Mouse (Mus musculus): Measurements from ENCODE around the gene Rnh1. TPM values are rescaled to one million over a fixed set of nuclear protein-coding genes. Genes with fewer than 3 reads are reported as not detected.

Gene Rnh1
- total RNA-seq, 2 experiments from 2014 or later: 40.6 to 42.3 TPM

DNA sequence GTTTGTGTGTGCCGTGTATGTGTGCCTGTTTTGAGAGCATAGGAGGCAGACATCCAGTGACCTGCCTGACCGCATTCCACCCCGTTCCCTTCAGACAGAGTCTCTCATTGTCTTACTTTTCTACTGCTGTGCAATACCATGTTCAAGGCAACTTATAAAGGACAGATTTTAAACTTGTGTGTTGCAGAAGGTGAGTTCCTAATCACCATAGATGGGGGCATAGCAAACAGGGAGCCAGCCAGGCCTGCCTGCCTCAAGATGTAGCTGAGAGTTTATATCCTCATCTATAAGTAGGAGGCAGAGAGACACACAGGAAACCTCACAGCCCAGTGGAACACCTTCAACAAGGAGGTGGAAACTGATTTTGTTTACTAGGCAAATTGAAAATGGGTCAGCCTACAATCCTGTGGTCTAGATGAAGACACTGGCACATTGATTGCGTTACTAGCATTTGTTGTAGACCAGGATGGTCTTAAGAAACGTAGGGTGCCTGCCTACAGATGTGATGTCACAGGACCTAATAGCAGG lies 730 bp upstream of the Rnh1 start:
- Histone ChIP-seq H3K27ac (peak overlapping the region; percentile 99), H3K4me3 (peak overlapping the region; percentile 80)
- DNase-seq (ENCODE audit: low spot score in 2 of 2): peak in 1 of 2 experiments; percentile 7
- TF ChIP-seq CTCF (conservative IDR thresholded peaks at IDR 0.05): no peak

DNA sequence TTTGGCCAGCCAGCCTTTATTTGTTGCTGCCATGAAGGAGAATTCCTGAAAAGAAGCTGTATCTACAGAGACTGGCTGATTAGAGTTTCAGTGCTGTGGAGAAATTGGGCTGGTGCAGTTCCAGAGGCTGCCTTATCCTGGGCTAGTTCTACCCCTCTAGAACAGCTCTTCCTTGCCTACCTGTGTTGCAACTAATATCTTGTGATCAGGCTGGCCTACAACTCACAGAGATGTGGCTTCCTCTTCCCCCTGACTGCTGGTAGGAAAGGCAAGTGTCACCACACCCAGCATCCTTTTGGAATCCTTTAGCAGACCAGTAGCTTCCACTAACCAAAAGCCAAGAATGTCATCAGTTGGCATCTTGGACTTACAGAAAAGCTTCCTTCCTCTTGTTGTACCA lies 2.8 kb downstream of the Rnh1 start:
- no peak for TF ChIP-seq CTCF (conservative IDR thresholded peaks at IDR 0.05)
- H3K27ac ChIP-seq: peak overlapping the region; percentile 83
- no peak overlapping the region for H3K4me3 ChIP-seq
- DNase-seq (ENCODE audit: low spot score in 2 of 2): peak in 1 of 2 experiments; percentile 3

DNA sequence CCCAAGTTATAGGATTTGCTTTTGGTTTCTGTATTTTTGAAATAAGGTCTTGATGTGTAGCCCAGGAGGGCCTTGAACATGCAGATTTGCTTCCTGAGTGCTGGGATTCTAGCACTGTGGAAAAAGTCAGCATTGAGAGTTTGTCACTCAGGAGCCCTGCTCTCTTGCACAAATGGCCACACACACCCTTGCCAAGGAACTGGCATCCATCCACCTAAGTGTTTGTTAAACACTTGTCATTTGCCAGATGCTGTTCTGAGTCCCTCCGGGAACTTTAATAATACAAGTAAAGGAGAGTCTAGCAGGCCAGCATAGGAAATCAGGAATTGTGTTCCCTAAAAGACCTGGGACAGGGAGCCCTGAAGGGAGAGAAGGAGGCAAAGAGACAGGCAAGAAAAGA lies 3.4 kb downstream of the Rnh1 start:
- TF ChIP-seq CTCF (conservative IDR thresholded peaks at IDR 0.05): no peak
- DNase-seq (ENCODE audit: low spot score in 2 of 2): no peak
- no peak overlapping the region for H3K4me3 ChIP-seq
- peak overlapping the region; percentile 83 for H3K27ac ChIP-seq

DNA sequence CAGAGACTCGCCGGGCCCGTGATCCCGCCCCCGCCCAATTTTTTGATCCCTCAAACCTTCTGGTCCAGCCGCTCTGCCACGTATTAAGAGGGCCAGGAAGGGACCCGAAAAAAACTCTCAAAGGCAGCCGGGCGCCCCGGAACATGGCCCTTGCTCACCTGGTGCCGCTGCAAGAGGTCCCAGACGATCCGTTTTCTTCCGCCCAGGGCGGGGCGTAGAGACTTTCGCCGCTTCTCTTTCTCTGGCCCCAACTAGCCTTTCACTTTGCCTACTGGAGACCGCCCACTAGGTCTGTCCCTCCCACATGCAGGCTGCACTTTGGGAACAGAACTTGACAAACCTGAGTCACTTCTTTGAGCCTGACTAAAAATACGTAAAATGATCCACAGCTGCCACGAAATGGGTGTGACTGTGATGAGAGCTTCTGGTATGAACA lies 4.1 kb downstream of the Rnh1 start:
- peak overlapping the region; percentile 54 for H3K4me3 ChIP-seq
- peak overlapping the region; percentile 83 for H3K27ac ChIP-seq
- no peak for DNase-seq (ENCODE audit: low spot score in 2 of 2)
- TF ChIP-seq CTCF (conservative IDR thresholded peaks at IDR 0.05): no peak

DNA sequence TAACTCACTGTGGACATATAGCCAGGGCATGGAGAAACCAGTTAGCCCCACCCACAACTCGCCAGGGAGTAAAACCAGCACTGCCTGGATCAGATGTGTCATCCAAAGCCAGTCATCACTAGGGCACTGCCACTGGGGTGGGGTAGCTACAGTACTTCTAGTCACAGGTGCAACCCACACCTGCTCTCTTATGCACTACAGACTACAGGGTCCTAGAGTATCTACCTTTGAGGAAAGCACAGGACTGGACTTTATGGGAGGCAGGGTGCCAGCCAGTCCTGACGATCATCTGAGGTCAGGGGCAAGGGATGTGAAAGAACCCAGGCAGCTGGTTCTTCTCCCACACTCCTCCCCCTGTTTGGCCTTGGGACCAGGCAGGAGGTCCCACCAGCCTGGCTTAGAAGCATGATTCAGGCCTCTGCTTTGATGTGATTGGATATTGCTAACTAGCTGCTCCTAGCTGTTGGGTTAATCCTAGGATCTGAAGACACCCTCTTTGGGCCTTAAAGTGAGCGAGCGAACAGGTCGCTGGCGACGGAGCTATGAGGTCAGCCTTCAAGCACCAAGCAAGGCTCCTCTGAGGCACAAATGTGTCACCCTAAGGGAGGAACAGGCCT lies 4.6 kb downstream of the Rnh1 start:
- Histone ChIP-seq H3K4me3 (peak overlapping the region; percentile 54), H3K27ac (peak overlapping the region; percentile 83)
- TF ChIP-seq CTCF (conservative IDR thresholded peaks at IDR 0.05): no peak
- DNase-seq (ENCODE audit: low spot score in 2 of 2): peak in 1 of 2 experiments; percentile 11

DNA sequence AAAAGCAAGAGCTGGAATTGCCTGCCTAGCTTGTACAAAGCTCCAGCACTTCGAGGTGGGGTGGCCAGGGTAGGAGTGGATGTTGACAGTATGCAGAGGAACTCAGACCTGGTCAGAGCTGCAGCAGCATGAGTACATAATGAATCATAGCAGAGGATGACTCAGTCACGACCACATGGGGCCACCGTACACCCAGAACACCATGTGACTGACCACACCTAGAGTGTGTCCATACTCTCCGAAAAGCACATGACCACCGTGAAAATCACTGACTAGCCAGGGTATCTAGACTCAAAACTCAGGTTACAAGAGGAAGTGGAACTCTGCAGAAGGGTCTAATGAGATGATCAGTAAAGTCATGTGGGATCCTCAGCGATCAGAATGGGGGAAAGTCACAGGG lies 7.8 kb downstream of the Rnh1 start:
- Histone ChIP-seq H3K27ac (no peak overlapping the region), H3K4me3 (no peak overlapping the region)
- TF ChIP-seq CTCF (conservative IDR thresholded peaks at IDR 0.05): no peak
- DNase-seq (ENCODE audit: low spot score in 2 of 2): peak in 1 of 2 experiments; percentile 8

DNA sequence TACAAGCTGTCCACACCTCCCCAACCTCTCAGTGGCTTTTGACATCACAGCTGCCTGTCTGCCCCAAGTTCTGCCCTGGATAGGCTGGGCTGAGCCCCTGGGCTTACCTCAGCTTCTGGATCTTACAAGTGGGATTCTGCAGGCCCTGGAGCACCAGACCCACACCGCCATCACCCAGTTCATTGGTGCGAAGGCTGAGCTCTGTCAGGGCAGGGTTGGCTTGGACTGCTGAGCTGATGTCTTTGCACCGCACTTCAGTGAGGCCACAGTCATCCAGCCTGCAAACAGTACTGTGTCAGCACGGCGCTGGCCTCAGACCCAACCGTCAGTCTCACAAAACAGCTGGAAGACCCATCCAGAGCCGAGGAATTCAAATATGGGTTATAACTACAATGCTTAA lies 8.3 kb downstream of the Rnh1 start:
- Histone ChIP-seq H3K27ac (no peak overlapping the region), H3K4me3 (no peak overlapping the region)
- no peak for TF ChIP-seq CTCF (conservative IDR thresholded peaks at IDR 0.05)
- DNase-seq (ENCODE audit: low spot score in 2 of 2): peak in 1 of 2 experiments; percentile 9

DNA sequence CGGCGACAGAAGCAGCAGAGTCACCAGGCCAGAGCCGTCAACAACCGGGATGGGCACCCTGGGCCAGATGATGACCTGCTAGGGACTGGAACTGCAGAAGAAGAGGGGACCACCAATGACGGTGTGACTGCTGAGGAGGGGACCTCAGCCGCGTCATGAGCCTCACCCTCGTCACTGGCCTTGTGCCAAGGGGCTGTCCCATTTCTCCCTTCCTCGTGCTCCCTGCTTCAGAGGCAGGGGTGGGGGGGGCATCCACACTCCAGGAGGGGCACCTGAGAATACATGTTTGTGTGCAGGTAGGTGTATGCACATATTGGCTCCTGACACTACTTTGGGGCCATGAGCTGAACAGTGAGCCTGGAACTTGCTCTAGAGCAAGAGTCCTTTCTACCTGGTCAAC lies 17.3 kb downstream of the Rnh1 start:
- no peak overlapping the region for H3K4me3 ChIP-seq
- no peak for TF ChIP-seq CTCF (conservative IDR thresholded peaks at IDR 0.05)
- no peak overlapping the region for H3K27ac ChIP-seq
- no peak for DNase-seq (ENCODE audit: low spot score in 2 of 2)

DNA sequence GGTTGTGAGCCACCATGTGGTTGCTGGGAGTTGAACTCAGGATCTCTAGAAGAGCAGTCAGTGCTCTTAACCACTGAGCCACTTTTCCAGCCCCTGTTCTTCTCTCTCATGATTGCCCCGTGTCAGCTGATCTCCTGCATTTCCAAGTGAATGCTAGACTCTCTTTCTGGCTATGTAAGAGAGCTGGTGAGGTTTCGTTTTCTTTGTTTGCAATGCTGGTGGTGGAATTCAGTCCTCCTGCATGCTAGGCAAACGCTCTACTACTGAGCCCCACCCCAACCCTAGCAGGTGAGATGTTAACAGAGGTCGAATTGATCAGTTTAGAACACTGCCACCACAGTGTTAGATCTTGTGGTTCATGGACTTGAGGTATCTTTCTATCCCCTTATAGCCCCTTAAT lies 24.0 kb downstream of the Rnh1 start:
- H3K27ac ChIP-seq: no peak overlapping the region
- no peak overlapping the region for H3K4me3 ChIP-seq
- no peak for DNase-seq (ENCODE audit: low spot score in 2 of 2)
- no peak for TF ChIP-seq CTCF (conservative IDR thresholded peaks at IDR 0.05)

DNA sequence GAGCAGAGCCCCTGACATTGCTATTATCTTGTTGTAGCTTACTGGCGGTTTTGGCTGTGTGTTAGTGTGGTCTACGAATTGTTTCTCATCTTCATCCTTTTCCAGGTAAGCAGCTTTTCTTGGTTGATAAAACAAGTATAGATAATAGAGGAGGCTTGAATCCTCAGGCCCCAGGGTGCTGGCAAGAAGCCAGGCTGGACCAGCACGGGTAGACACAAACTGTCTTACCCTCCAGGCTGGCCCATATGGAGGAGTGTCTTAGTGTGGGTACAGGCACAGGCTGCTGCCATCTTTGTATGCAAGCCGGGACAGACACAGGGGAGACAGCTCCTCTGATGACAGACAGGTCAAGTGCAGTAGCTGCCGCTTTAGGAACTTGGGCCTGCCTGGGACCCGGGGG lies 25.6 kb downstream of the Rnh1 start:
- Histone ChIP-seq H3K4me3 (no peak overlapping the region), H3K27ac (0 out of 2 replicates have a peak overlapping the region, but pooled peaks have one; percentile 7)
- no peak for DNase-seq (ENCODE audit: low spot score in 2 of 2)
- TF ChIP-seq CTCF (conservative IDR thresholded peaks at IDR 0.05): no peak

DNA sequence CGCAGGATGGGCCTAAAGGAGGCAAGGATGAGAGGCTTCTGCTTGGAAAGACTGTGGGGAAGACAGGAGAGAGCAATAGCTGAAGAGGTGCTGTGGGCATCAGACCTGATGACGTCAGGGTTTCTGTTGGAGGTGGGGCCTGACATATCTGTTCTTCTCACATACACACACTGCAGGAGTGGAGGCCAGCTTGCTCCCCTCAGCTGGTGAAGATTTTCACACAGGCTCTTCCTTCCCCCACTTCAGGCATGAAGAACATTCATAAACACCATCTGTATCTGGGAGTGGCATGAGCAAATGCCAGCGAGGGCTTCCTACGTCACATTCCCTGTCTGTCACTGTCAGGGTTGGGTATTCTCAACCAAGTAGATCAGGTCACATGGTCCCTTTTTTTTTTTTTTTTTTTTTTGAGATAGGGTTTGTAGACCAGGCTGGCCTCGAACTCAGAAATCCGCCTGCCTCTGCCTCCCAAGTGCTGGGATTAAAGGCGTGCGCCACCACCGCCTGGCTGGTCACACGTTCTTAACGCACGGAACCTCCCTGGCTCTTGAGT lies 26.5 kb downstream of the Rnh1 start:
- TF ChIP-seq CTCF (conservative IDR thresholded peaks at IDR 0.05): no peak
- Histone ChIP-seq H3K4me3 (no peak overlapping the region), H3K27ac (peak overlapping the region; percentile 57; the same call in 1 of the 2 replicates)
- no peak for DNase-seq (ENCODE audit: low spot score in 2 of 2)

DNA sequence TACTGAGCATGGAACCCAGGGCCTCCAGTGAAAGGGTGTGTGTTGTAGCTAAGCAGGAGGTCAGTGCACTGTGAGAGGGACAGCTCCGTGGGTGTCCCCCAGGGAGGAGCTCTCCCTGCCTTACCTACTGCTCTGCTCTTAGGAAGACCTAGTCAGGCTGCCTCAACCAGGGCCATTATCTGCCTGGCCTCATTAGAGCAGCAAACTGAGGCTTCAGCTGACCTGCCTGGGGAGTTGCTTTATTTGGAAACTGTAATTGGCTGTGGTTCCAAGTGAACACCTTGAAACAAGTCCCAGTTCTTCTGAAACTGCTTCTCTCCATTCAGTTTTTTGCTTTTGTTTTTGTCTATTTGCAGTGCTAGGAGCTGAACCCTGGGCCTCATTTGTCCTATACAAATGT lies 27.3 kb downstream of the Rnh1 start:
- Histone ChIP-seq H3K27ac (peak overlapping the region; percentile 57; the same call in 1 of the 2 replicates), H3K4me3 (no peak overlapping the region)
- no peak for DNase-seq (ENCODE audit: low spot score in 2 of 2)
- no peak for TF ChIP-seq CTCF (conservative IDR thresholded peaks at IDR 0.05)

DNA sequence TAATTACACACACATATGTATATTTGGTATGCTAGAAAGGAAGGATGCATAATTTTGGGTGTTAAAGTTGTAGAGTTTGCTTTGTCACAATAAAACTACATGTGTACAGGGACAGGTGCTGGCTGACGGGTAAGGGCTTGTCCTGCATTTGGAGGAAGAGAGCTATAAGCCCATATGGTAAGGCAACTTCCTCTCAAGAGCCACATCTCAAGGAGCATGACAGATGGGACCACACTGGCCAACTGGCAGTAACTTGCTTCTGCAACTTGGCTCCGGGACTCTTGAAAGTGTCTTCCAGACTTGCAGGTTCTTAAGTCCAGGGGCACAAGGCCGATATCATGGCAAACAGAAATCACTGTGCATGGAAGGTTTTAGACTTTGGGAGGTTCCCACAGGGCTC lies 28.0 kb downstream of the Rnh1 start:
- H3K27ac ChIP-seq: no peak overlapping the region
- DNase-seq (ENCODE audit: low spot score in 2 of 2): no peak
- no peak overlapping the region for H3K4me3 ChIP-seq
- TF ChIP-seq CTCF (conservative IDR thresholded peaks at IDR 0.05): no peak

DNA sequence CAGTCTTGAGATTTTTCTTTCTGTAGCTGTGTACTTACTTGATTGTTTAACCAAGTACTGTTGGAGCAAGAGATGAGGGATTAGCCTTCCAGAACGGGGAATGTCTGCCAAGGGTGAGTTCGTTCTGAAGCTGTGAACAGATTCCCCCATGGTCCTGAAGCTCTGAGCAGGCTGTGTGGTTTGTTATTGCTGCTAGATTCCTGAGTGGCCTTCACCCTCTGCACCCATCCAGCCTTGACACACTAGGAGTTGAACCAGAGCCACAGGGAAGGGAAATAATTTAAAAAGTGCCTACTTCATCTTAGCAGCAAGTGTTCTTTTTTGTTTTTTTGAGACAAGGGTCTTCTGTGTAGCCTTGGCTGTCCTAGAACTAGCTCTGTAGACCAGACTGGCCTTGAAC lies 28.8 kb downstream of the Rnh1 start:
- no peak overlapping the region for H3K4me3 ChIP-seq
- no peak for TF ChIP-seq CTCF (conservative IDR thresholded peaks at IDR 0.05)
- no peak overlapping the region for H3K27ac ChIP-seq
- no peak for DNase-seq (ENCODE audit: low spot score in 2 of 2)

Measured in layer of hippocampus, adult 2 months (tissue).